23 mouse cellular contexts compared by ENCODE assay signal in the genomic region with DNA sequence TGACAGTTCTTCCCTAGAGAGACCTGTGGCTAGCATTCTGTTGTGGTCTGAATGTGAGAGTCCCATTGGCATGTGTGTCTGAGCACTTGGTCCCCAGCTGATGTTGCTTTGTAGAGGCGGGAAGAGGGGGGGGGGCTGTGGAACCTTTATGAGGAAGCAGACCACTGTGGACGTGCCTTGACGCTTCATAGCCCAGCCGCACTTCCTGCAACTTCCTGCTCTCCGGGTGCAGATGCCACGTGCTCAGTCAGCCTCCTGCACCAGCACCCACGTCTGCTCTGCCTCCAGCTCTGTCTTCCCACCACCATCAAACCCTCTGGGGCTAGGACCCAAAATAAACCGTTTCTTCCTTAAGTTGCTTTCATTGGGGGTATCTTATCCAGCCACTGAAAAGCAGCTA. TPM values are rescaled to one million over a fixed set of nuclear protein-coding genes. Genes with fewer than 3 reads are reported as not detected.
DNase-seq lines count a peak whose midpoint lies in the region; ATAC-seq and TF ChIP-seq lines count a peak whose summit lies in the region.
"Had no signal": no experiment of that assay in that cellular context is flagged by ENCODE, and none has a peak within 500 bp of the region (broad histone marks: within the 10 kb centered on the region; RNA-seq: fewer than 3 reads in every experiment).

No protein-coding gene starts in this region.

- H3K36me3 ChIP-seq in CH12.LX (replicated peaks in 1 of 2; ENCODE audit: control insufficient read depth in 1 of 2, insufficient read depth in 1 of 2, low read length in 1 of 2) = no peaks in the 10 kb centered on the region
- H3K36me3 ChIP-seq in spleen, adult 2 months (ENCODE audit: control insufficient read depth, insufficient read depth, low read length) = no peaks in the 10 kb centered on the region
- H3K36me3 ChIP-seq in forebrain, postnatal 0 days (ENCODE audit: insufficient read depth) = no peaks in the 10 kb centered on the region
- H3K36me3 ChIP-seq: embryonic facial prominence, embryonic 15.5 days; forebrain, embryonic 10.5 days; heart, embryonic 10.5 days; hindbrain, embryonic 13.5 days had no signal

- H3K4me3 ChIP-seq in CH12.LX (replicated peaks in 1 of 3; ENCODE audit: low read depth in 2 of 3, low read length in 2 of 3, poor library complexity in 1 of 3) = no peak overlapping the region
- H3K4me3 ChIP-seq in spleen, adult 2 months (ENCODE audit: extremely low read depth, insufficient read depth, insufficient read length) = no peak overlapping the region
- H3K4me3 ChIP-seq in forebrain, postnatal 0 days (ENCODE audit: low read depth, low read length) = no peak overlapping the region
- H3K4me3 ChIP-seq: embryonic facial prominence, embryonic 15.5 days; erythroblast, embryonic 14.5 days; forebrain, embryonic 10.5 days; heart, embryonic 10.5 days; hindbrain, embryonic 13.5 days had no signal

- dilution Hi-C loops in CH12.LX (cut with MboI; ENCODE audit: extremely low pct_ligation_motif_present, extremely low pct_unique_long_range_greater_than_20kb, low sequenced_read_pairs) = no loop called here

- 21% methylated on average over 8 of the region's 8 CpGs for WGBS in spleen, adult 2 months
- WGBS in forebrain, postnatal 0 days = 87% methylated on average over 8 of the region's 8 CpGs

- TF ChIP-seq RAD21 in CH12.LX (IDR thresholded peaks at IDR 0.05; ENCODE audit: low read depth, low read length) = no peak

- peaks cover 2 to 8% of the 10 kb centered on the region in 2 experiments; a peak in 3 of 4 replicates for H3K4me1 ChIP-seq in CH12.LX (ENCODE audit: control insufficient read depth in 1 of 2, insufficient read depth in 2 of 2)
- H3K4me1 ChIP-seq in spleen, adult 2 months (ENCODE audit: control insufficient read depth, insufficient read depth, insufficient read length) = peaks cover 11% of the 10 kb centered on the region; the same call in 1 of the 2 replicates
- H3K4me1 ChIP-seq in forebrain, postnatal 0 days (ENCODE audit: insufficient read depth) = no peaks in the 10 kb centered on the region; the same call in 1 of the 2 replicates
- H3K4me1 ChIP-seq: embryonic facial prominence, embryonic 15.5 days; hindbrain, embryonic 13.5 days had no signal

- TF ChIP-seq EP300 in CH12.LX (IDR thresholded peaks at IDR 0.05; ENCODE audit: low read length) = no peak

- DNase-seq in spleen, adult 18-20 months = peak; percentile 11 to 35
- DNase-seq in spleen, postnatal 4 days (ENCODE audit: low spot score in 2 of 2) = no peak
- DNase-seq in CH12.LX (ENCODE audit: extremely low read depth) = peak; percentile 4
- DNase-seq in spleen, adult 2 months (ENCODE audit: low read depth in 1 of 2, low spot score in 2 of 2) = peak; percentile 4 to 34
- DNase-seq in kidney, adult 8-10 months = no peak
- no peak for DNase-seq in forebrain, postnatal 0 days
- DNase-seq: adrenal gland, postnatal 14 days; cerebellum, adult 2 months; cerebellum, postnatal 10 days; gastrocnemius, postnatal 36 days; heart, adult 18-20 months; heart, postnatal 10 days had no signal

- peaks cover 32% of the 10 kb centered on the region for H3K27me3 ChIP-seq in CH12.LX (replicated peaks)
- no peaks in the 10 kb centered on the region for H3K27me3 ChIP-seq in spleen, adult 2 months (ENCODE audit: control insufficient read depth, insufficient read depth, low read length)
- no peaks in the 10 kb centered on the region for H3K27me3 ChIP-seq in forebrain, postnatal 0 days (ENCODE audit: insufficient read depth, low read length)
- H3K27me3 ChIP-seq: embryonic facial prominence, embryonic 15.5 days; hindbrain, embryonic 13.5 days; Patski had no signal

- H3K9me3 ChIP-seq in CH12.LX (replicated peaks; ENCODE audit: low read length) = no peaks in the 10 kb centered on the region
- no peaks in the 10 kb centered on the region for H3K9me3 ChIP-seq in forebrain, postnatal 0 days (ENCODE audit: low read length)
- H3K9me3 ChIP-seq: embryonic facial prominence, embryonic 15.5 days; forebrain, embryonic 10.5 days; heart, embryonic 10.5 days; hindbrain, embryonic 13.5 days had no signal

- no peak overlapping the region for H3K4me2 ChIP-seq in CH12.LX (ENCODE audit: insufficient read depth, low read depth, poor library complexity, severe bottlenecking)
- H3K4me2 ChIP-seq in forebrain, postnatal 0 days (ENCODE audit: low read depth) = no peak overlapping the region
- H3K4me2 ChIP-seq: embryonic facial prominence, embryonic 15.5 days; hindbrain, embryonic 13.5 days had no signal

- in situ Hi-C loops in CH12.LX (cut with MboI; ENCODE audit: low pct_ligation_motif_present, low pct_unique_long_range_greater_than_20kb, low sequenced_read_pairs) = no loop called here

- H3K27ac ChIP-seq in CH12.LX (ENCODE audit: insufficient read depth, low read depth) = no peak overlapping the region
- 0 out of 2 replicates have a peak overlapping the region, but pooled peaks have one; percentile 0 for H3K27ac ChIP-seq in spleen, adult 2 months (ENCODE audit: insufficient read depth, low read length)
- no peak overlapping the region for H3K27ac ChIP-seq in forebrain, postnatal 0 days (ENCODE audit: low read depth, low read length)
- H3K27ac ChIP-seq: embryonic facial prominence, embryonic 15.5 days; forebrain, embryonic 10.5 days; heart, embryonic 10.5 days; hindbrain, embryonic 13.5 days; hindbrain, postnatal 0 days had no signal

- H3K9ac ChIP-seq in CH12.LX (ENCODE audit: insufficient read depth, low read depth) = no peak overlapping the region
- H3K9ac ChIP-seq in forebrain, postnatal 0 days = no peak overlapping the region
- H3K9ac ChIP-seq: embryonic facial prominence, embryonic 15.5 days; hindbrain, embryonic 13.5 days had no signal

- H3K79me2 ChIP-seq in CH12.LX (replicated peaks; ENCODE audit: control insufficient read depth, extremely low read depth, insufficient read depth, poor library complexity, severe bottlenecking) = no peaks in the 10 kb centered on the region

- ATAC-seq in forebrain, postnatal 0 days = no peak
- ATAC-seq: activated CD4-positive, CD25-positive, alpha-beta regulatory T cell, adult 4 months; forebrain, embryonic 14.5 days; hindbrain, postnatal 0 days; Patski had no signal

- no peak for TF ChIP-seq POLR2A in CH12.LX (IDR thresholded peaks at IDR 0.05; ENCODE audit: low read depth, low read length)
- TF ChIP-seq POLR2A in spleen, adult 2 months (IDR thresholded peaks at IDR 0.05; ENCODE audit: low read depth, low read length) = no peak

- no peak for TF ChIP-seq CTCF in CH12.LX (conservative IDR thresholded peaks at IDR 0.05 in 1 of 2, IDR thresholded peaks at IDR 0.05 in 1 of 2; ENCODE audit: low read depth in 2 of 2, low read length in 2 of 2)
- TF ChIP-seq CTCF in spleen, adult 2 months (IDR thresholded peaks at IDR 0.05; ENCODE audit: extremely low read depth, insufficient read depth, insufficient read length, insufficient replicate concordance) = no peak
- no peak for TF ChIP-seq CTCF in forebrain, postnatal 0 days (IDR thresholded peaks at IDR 0.05; ENCODE audit: low read depth)

TF ChIP-seq in CH12.LX, 34 proteins besides CTCF, POLR2A, EP300 and RAD21:
- TF ChIP-seq ZKSCAN1 (IDR thresholded peaks at IDR 0.05; ENCODE audit: borderline replicate concordance, low read depth, low read length) = no peak
- 0 out of 2 replicates have a peak, but pooled peaks have one; percentile 14 for TF ChIP-seq MAX (IDR thresholded peaks at IDR 0.05; ENCODE audit: low read length)

RNA-seq across cellular contexts. Expression of gene Col6a6, which starts 24.5 kb away (rescaled TPM):
- total RNA-seq in CH12.LX (2012; rRNA removed) (not detected in 2 replicates), CH12.LX (2014; rRNA removed) (not detected in 2 replicates)
- not detected in 2 replicates for polyA plus RNA-seq in CH12.LX (2012; ENCODE audit: insufficient read length, low read depth)
- polyA plus RNA-seq in spleen, adult 2 months (2012; rRNA removed) = 0.09 and 0.13 TPM in 2 replicates
- 0.23 and 0.33 TPM in 2 replicates for total RNA-seq in forebrain, postnatal 0 days (2014; rRNA removed)
- 0.03 and 0.11 TPM in 2 replicates for polyA plus RNA-seq in forebrain, postnatal 0 days (2015; fragmentation: Nextera tagmentation; extraction: Ambion mirVana)
- total RNA-seq: hematopoietic stem cell, adult 5-6 weeks had no signal
- polyA plus RNA-seq: activated CD4-positive, CD25-positive, alpha-beta regulatory T cell, adult 4 months; C2C12; forebrain, embryonic 14.5 days; Patski had no signal

Comparison
In these comparisons a context has a peak if more than half of its experiments do, and no peak if none do; other contexts are left out.
1. DNase-seq: peak in spleen, adult 18-20 months (2 of 2), CH12.LX (single experiment) and spleen, adult 2 months (2 of 2); none in spleen, postnatal 4 days (0 of 2), kidney, adult 8-10 months (0 of 2) and forebrain, postnatal 0 days (single experiment).